Mouse (Mus musculus) heart, adult 2 months (tissue): ENCODE data around the gene Stx2.

Source experiments
- CTCF ChIP-seq: fragments of 200-600 bp; IDR thresholded peaks from 2 replicates; pipeline ENCODE4 v1.8.1; 2022; ENCODE audit warnings: antibody characterized with exemption, mild to moderate bottlenecking, moderate library complexity
- EP300 ChIP-seq: fragments of 200-500 bp; IDR thresholded peaks from 2 replicates; pipeline ENCODE4 v1.6.1; 2011; ENCODE audit warnings: low read depth, low read length, control low read depth; ENCODE audit not compliant: insufficient read depth

DNA sequence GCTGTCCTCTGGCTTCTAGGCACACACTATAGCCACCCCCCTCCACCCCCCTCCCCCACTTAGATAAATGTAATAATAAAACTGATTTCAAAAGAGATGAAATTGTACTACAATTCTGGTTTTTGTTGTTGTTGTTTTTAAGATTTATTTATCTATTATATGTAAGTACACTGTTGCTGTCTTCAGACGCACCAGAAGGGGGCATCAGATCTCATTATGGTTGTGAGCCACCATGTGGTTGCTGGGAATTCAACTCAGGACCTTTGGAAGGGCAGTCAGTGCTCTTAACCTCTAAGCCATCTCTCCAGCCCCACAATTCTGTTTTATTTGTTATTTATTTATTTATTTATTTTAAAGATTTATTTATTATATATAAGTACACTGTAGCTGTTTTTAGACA is 18.3 kb upstream of the Stx2 start:
- no peak for TF ChIP-seq EP300
- TF ChIP-seq CTCF, result no peak
